Mouse (Mus musculus): ENCODE measurements around the gene Pom121.

Gene Pom121

GRCm38 (mm10) chr5:135394004-135394823 lies at the start of gene Pom121:
TSS of gene Pom121 (minus strand) at chr5:135394546.
- no peak for TF ChIP-seq GATA4 (IDR thresholded peaks at IDR 0.05; ENCODE audit: insufficient replicate concordance, low read length)

- no peak for TF ChIP-seq GATA4 (IDR thresholded peaks at IDR 0.05; ENCODE audit: insufficient replicate concordance, low read length)
These were observed 48.1 kb upstream of the Pom121 start for GRCm38 (mm10) chr5:135442430-135442829.

- TF ChIP-seq GATA4 (IDR thresholded peaks at IDR 0.05; ENCODE audit: insufficient replicate concordance, low read length) = no peak
These were observed 40.7 kb upstream of the Pom121 start for GRCm38 (mm10) chr5:135435039-135435438.

- no peak for TF ChIP-seq GATA4 (IDR thresholded peaks at IDR 0.05; ENCODE audit: insufficient replicate concordance, low read length)
These were observed 39.5 kb upstream of the Pom121 start for GRCm38 (mm10) chr5:135433861-135434260.

- no peak for TF ChIP-seq GATA4 (IDR thresholded peaks at IDR 0.05; ENCODE audit: insufficient replicate concordance, low read length)
These were observed 36.8 kb upstream of the Pom121 start for GRCm38 (mm10) chr5:135431111-135431510.

- no peak for TF ChIP-seq GATA4 (IDR thresholded peaks at IDR 0.05; ENCODE audit: insufficient replicate concordance, low read length)
These were observed 34.4 kb upstream of the Pom121 start for GRCm38 (mm10) chr5:135428786-135429185.

GRCm38 (mm10) chr5:135410266-135410665 lies 15.9 kb upstream of the Pom121 start:
- no peak for TF ChIP-seq GATA4 (IDR thresholded peaks at IDR 0.05; ENCODE audit: insufficient replicate concordance, low read length)

- TF ChIP-seq GATA4 (IDR thresholded peaks at IDR 0.05; ENCODE audit: insufficient replicate concordance, low read length) = no peak
These were observed 13.8 kb upstream of the Pom121 start for GRCm38 (mm10) chr5:135408114-135408513.

GRCm38 (mm10) chr5:135405437-135405836 lies 11.1 kb upstream of the Pom121 start:
- TF ChIP-seq GATA4 (IDR thresholded peaks at IDR 0.05; ENCODE audit: insufficient replicate concordance, low read length) = no peak

GRCm38 (mm10) chr5:135404623-135405022 lies 10.3 kb upstream of the Pom121 start:
- TF ChIP-seq GATA4 (IDR thresholded peaks at IDR 0.05; ENCODE audit: insufficient replicate concordance, low read length) = no peak

- no peak for TF ChIP-seq GATA4 (IDR thresholded peaks at IDR 0.05; ENCODE audit: insufficient replicate concordance, low read length)
These were observed 5.9 kb upstream of the Pom121 start for GRCm38 (mm10) chr5:135400244-135400643.

- no peak for TF ChIP-seq GATA4 (IDR thresholded peaks at IDR 0.05; ENCODE audit: insufficient replicate concordance, low read length)
These were observed 5.0 kb upstream of the Pom121 start for GRCm38 (mm10) chr5:135399382-135399781.

- no peak for TF ChIP-seq GATA4 (IDR thresholded peaks at IDR 0.05; ENCODE audit: insufficient replicate concordance, low read length)
These were observed 1.5 kb upstream of the Pom121 start for GRCm38 (mm10) chr5:135395826-135396225.

- no peak for TF ChIP-seq GATA4 (IDR thresholded peaks at IDR 0.05; ENCODE audit: insufficient replicate concordance, low read length)
These were observed 10.6 kb downstream of the Pom121 start for GRCm38 (mm10) chr5:135383771-135384170.

- no peak for TF ChIP-seq GATA4 (IDR thresholded peaks at IDR 0.05; ENCODE audit: insufficient replicate concordance, low read length)
These were observed 11.6 kb downstream of the Pom121 start for GRCm38 (mm10) chr5:135382746-135383145.

GRCm38 (mm10) chr5:135381356-135381925 lies 12.9 kb downstream of the Pom121 start:
- no peak for TF ChIP-seq GATA4 (IDR thresholded peaks at IDR 0.05; ENCODE audit: insufficient replicate concordance, low read length)

Data from liver, adult (tissue).